Mouse (Mus musculus) stomach, postnatal 0 days (tissue): ENCODE data around the gene Kctd6.

ENCODE experiments used
- CTCF ChIP-seq: IDR thresholded peaks from 2 replicates; pipeline ENCODE4 v1.5.1; 2016; ENCODE audit warnings: antibody characterized with exemption, low read depth, mild to moderate bottlenecking, moderate library complexity
- EP300 ChIP-seq: optimal IDR thresholded peaks from 2 replicates; pipeline ENCODE3; 2016; ENCODE audit warnings: antibody characterized with exemption

DNA sequence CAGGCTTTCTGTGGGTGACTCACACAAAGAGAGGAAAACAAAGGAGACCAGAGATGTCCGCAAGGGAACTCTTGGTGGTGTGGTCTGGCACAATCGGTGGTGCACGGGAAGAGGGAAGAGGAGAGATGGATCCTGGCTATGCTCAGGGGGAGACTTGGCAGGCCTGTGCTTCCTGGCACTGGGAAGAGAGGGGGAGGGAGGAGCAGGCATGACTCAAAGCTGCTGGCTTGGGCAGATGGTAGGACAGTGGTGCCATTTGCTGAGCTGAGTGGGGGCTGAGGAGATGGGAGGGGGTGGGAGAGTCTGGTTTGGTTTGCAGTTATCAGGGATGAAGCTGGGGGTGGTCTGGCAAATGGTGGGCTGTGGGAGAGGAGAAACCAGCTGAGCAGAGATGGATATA lies 5.1 kb upstream of the Kctd6 start:
- TF ChIP-seq CTCF (no peak), EP300 (no peak)
